Mouse (Mus musculus) embryonic facial prominence, embryonic 13.5 days (tissue): ENCODE measurements at regions not wholly inside any gene's neighbourhood (a gene's known extent, or its start where the extent isn't known, plus 50 kb on each side); places are given as distances from the start of the nearest gene placed in this dataset.

Experiments
- ATAC-seq: fragments of 200-750 bp; cut with Nextera tagmentation; 2 replicates; pipeline ENCODE4 v1.8.0; 2017; ENCODE audit warnings: low read depth; ENCODE audit not compliant: insufficient number of reproducible peaks, insufficient read depth, low FRiP score, low TSS enrichment
- H3K27ac ChIP-seq: fragments of 300-500 bp; sonication (generic); 2 replicates; pipeline ENCODE4 v1.5.1; 2015; ENCODE audit warnings: moderate library complexity, mild to moderate bottlenecking, inconsistent platforms
- H3K27me3 ChIP-seq: fragments of 300-500 bp; sonication (generic); 2 replicates; pipeline ENCODE4 v1.6.1; 2015; ENCODE audit warnings: mild to moderate bottlenecking, inconsistent platforms
- H3K36me3 ChIP-seq: fragments of 300-500 bp; sonication (generic); 2 replicates; pipeline ENCODE4 v1.6.1; 2015; ENCODE audit warnings: mild to moderate bottlenecking, inconsistent platforms
- H3K4me1 ChIP-seq: fragments of 300-500 bp; sonication (generic); 2 replicates; pipeline ENCODE4 v1.6.1; 2015; ENCODE audit warnings: inconsistent platforms
- H3K4me2 ChIP-seq: fragments of 300-500 bp; sonication (generic); 2 replicates; pipeline ENCODE4 v1.6.1; 2015; ENCODE audit warnings: moderate library complexity, mild to moderate bottlenecking, inconsistent platforms
- H3K4me3 ChIP-seq: fragments of 300-500 bp; sonication (generic); 2 replicates; pipeline ENCODE4 v1.5.1; 2015; ENCODE audit warnings: mild to moderate bottlenecking, inconsistent platforms
- H3K9ac ChIP-seq: fragments of 300-500 bp; sonication (generic); 2 replicates; pipeline ENCODE4 v1.6.1; 2015; ENCODE audit warnings: mild to moderate bottlenecking, inconsistent platforms
- H3K9me3 ChIP-seq: fragments of 300-500 bp; sonication (generic); 2 replicates; pipeline ENCODE4 v1.6.1; 2016; ENCODE audit warnings: inconsistent platforms
- WGBS: fragments of 180-500 bp; shearing (Covaris S2); methylation state at CpG from one replicate; pipeline ENCODE4 v1.1.7; 2015; ENCODE audit warnings: mixed read lengths; 5-methylcytosine and 5-hydroxymethylcytosine counted together

DNA sequence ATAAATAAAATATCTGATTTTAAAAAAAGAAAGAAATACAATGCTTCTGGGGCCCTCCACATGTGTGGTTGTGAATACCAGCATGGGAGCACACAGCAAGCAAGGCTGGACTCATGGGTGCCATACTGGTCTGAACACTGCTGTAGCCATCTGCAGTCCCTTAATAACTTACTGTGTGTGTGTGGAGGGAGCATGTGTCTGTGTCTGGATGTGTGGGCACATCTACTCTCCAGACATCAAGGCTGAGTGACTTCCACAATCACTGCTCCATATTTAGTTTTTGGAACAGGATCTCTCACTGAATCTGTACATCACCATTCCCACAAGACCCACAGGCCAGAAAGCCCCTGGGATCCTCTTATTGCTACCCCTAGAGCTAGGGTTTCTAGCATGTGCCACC lies 118.9 kb downstream of the Cyp26b1 start:
- peaks cover 26% of the 10 kb centered on the region for H3K4me1 ChIP-seq
- no peak overlapping the region for H3K27ac ChIP-seq
- H3K4me3 ChIP-seq = no peak overlapping the region
- H3K36me3 ChIP-seq = no peaks in the 10 kb centered on the region
- H3K9ac ChIP-seq = no peak overlapping the region
- H3K4me2 ChIP-seq = no peak overlapping the region
- no peaks in the 10 kb centered on the region for H3K9me3 ChIP-seq
- ATAC-seq = no peak
- no peaks in the 10 kb centered on the region for H3K27me3 ChIP-seq

- ATAC-seq = no peak
- 61% methylated on average over 3 of the region's 3 CpGs for WGBS
- no peaks in the 10 kb centered on the region for H3K36me3 ChIP-seq
Observed at GRCm38 (mm10) chr6:84473171-84473570, 120.5 kb downstream of the Cyp26b1 start.

GRCm38 (mm10) chr6:84472287-84472686 lies 121.4 kb downstream of the Cyp26b1 start:
- H3K9me3 ChIP-seq = no peaks in the 10 kb centered on the region
- H3K4me3 ChIP-seq = no peak overlapping the region
- ATAC-seq = no peak
- H3K27me3 ChIP-seq = no peaks in the 10 kb centered on the region
- no peak overlapping the region for H3K9ac ChIP-seq
- no peak overlapping the region for H3K27ac ChIP-seq
- 28% methylated on average over 3 of the region's 3 CpGs for WGBS
- no peaks in the 10 kb centered on the region for H3K36me3 ChIP-seq
- peaks cover 20% of the 10 kb centered on the region for H3K4me1 ChIP-seq
- no peak overlapping the region for H3K4me2 ChIP-seq

More at GRCm38 (mm10) chr6:84473171-84473570, 120.5 kb downstream of the Cyp26b1 start:
- Histone ChIP-seq H3K4me2 (no peak overlapping the region), H3K4me1 (peaks cover 24% of the 10 kb centered on the region), H3K27me3 (no peaks in the 10 kb centered on the region), H3K9ac (no peak overlapping the region), H3K4me3 (no peak overlapping the region), H3K9me3 (no peaks in the 10 kb centered on the region), H3K27ac (no peak overlapping the region)

DNA sequence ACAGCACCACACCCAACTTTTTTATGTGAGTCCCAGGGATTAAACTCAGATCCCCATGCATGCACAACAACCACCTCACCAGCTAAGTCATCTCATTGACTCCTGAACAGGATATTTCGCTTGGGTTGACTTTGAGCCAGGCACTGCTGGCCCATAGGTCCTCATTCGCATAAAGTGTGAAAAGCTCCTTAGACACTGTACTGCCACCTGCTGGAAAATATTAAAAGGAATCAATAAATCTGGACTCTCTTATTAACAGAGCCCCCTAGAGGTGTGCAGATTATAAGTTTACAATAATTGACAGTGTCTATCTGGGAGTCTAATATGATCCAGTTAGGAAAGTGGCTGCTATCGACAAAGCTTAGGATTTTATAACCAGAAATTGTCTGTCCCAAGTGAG lies 126.4 kb downstream of the Cyp26b1 start:
- H3K36me3 ChIP-seq = no peaks in the 10 kb centered on the region
- no peak overlapping the region for H3K4me3 ChIP-seq
- WGBS = 89% methylated on average over 3 of the region's 3 CpGs
- no peaks in the 10 kb centered on the region for H3K27me3 ChIP-seq
- H3K4me1 ChIP-seq = 0 out of 2 replicates have a peak, but pooled peaks cover 3% of the 10 kb centered on the region
- no peak for ATAC-seq
- H3K27ac ChIP-seq = no peak overlapping the region
- H3K9me3 ChIP-seq = no peaks in the 10 kb centered on the region
- H3K4me2 ChIP-seq = no peak overlapping the region
- H3K9ac ChIP-seq = no peak overlapping the region

DNA sequence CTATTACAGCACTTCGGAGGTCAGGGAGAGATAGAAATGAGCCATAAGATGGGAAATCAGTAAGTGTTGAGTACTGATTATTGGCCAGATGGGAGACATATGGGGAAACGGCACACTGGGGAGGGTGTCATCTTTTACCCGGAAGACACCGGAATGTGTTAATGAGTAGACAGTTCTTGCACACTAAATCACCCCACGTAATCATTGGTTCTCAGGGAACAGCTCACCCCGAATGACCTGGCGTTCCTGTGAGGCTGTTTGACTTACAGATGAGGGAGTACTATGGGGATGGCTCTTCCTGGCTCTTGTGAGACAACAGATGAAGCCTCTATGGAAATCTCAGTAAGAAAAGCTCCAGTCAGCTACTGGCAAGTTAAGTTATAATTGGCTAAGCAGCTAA lies 127.5 kb downstream of the Cyp26b1 start:
- 0 out of 2 replicates have a peak, but pooled peaks cover 3% of the 10 kb centered on the region for H3K4me1 ChIP-seq
- ATAC-seq = no peak
- no peak overlapping the region for H3K4me3 ChIP-seq
- no peak overlapping the region for H3K27ac ChIP-seq
- 80% methylated on average over 7 of the region's 7 CpGs for WGBS
- H3K36me3 ChIP-seq = no peaks in the 10 kb centered on the region
- H3K9me3 ChIP-seq = no peaks in the 10 kb centered on the region
- no peaks in the 10 kb centered on the region for H3K27me3 ChIP-seq
- H3K9ac ChIP-seq = no peak overlapping the region
- no peak overlapping the region for H3K4me2 ChIP-seq

- Histone ChIP-seq H3K9ac (no peak overlapping the region), H3K9me3 (no peaks in the 10 kb centered on the region), H3K4me3 (no peak overlapping the region), H3K4me1 (0 out of 2 replicates have a peak, but pooled peaks cover 3% of the 10 kb centered on the region), H3K36me3 (no peaks in the 10 kb centered on the region), H3K4me2 (no peak overlapping the region), H3K27me3 (no peaks in the 10 kb centered on the region), H3K27ac (no peak overlapping the region)
- ATAC-seq = no peak
- 85% methylated on average over 5 of the region's 5 CpGs for WGBS
Observed at GRCm38 (mm10) chr6:84465596-84465995, 128.1 kb downstream of the Cyp26b1 start.

- 77% methylated on average over 7 of the region's 7 CpGs for WGBS
Observed at GRCm38 (mm10) chr6:84463592-84464367, 129.9 kb downstream of the Cyp26b1 start.

DNA sequence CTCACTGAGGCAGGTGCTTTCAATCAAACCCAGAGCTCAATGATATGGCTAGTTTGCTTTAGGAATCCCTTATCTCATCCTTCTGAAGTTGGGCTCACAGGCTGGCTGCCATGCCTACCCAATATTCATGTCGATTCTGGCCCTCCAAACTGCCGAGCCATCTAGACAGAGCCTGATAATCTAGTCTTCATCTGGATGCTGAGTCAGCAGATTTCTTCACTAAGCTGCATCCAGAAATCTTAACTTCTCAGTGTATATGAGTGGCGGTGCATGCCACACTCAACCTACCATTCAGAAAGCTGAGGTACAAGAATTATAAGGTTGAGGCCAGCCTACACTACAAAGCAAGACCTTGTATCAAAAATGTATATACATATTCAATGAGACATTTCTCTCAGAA lies 136.9 kb downstream of the Cyp26b1 start:
- no peaks in the 10 kb centered on the region for H3K27me3 ChIP-seq
- no peaks in the 10 kb centered on the region for H3K36me3 ChIP-seq
- H3K9me3 ChIP-seq = no peaks in the 10 kb centered on the region
- no peak overlapping the region for H3K4me2 ChIP-seq
- 81% methylated on average over 3 of the region's 3 CpGs for WGBS
- H3K27ac ChIP-seq = no peak overlapping the region
- H3K9ac ChIP-seq = no peak overlapping the region
- no peak for ATAC-seq
- no peak overlapping the region for H3K4me3 ChIP-seq
- no peaks in the 10 kb centered on the region for H3K4me1 ChIP-seq

More at GRCm38 (mm10) chr6:84463592-84464367, 129.9 kb downstream of the Cyp26b1 start:
- Histone ChIP-seq H3K27ac (no peak overlapping the region), H3K9me3 (no peaks in the 10 kb centered on the region), H3K4me2 (no peak overlapping the region), H3K36me3 (no peaks in the 10 kb centered on the region), H3K4me3 (no peak overlapping the region), H3K9ac (no peak overlapping the region), H3K4me1 (0 out of 2 replicates have a peak, but pooled peaks cover 3% of the 10 kb centered on the region), H3K27me3 (no peaks in the 10 kb centered on the region)
- no peak for ATAC-seq

GRCm38 (mm10) chr6:84445093-84445492 lies 148.6 kb downstream of the Cyp26b1 start:
- 35% methylated on average over 4 of the region's 4 CpGs for WGBS
- H3K4me2 ChIP-seq = no peak overlapping the region
- no peaks in the 10 kb centered on the region for H3K27me3 ChIP-seq
- H3K9me3 ChIP-seq = no peaks in the 10 kb centered on the region
- H3K27ac ChIP-seq = no peak overlapping the region
- no peak overlapping the region for H3K9ac ChIP-seq
- no peak overlapping the region for H3K4me3 ChIP-seq
- no peak for ATAC-seq
- H3K36me3 ChIP-seq = no peaks in the 10 kb centered on the region
- peaks cover 4% of the 10 kb centered on the region for H3K4me1 ChIP-seq

- ATAC-seq = no peak
- no peaks in the 10 kb centered on the region for H3K36me3 ChIP-seq
- H3K9ac ChIP-seq = no peak overlapping the region
- peaks cover 4% of the 10 kb centered on the region for H3K4me1 ChIP-seq
- H3K27ac ChIP-seq = no peak overlapping the region
- H3K27me3 ChIP-seq = no peaks in the 10 kb centered on the region
- no peak overlapping the region for H3K4me3 ChIP-seq
- 79% methylated on average over 1 of the region's 1 CpGs for WGBS
- H3K9me3 ChIP-seq = no peaks in the 10 kb centered on the region
- H3K4me2 ChIP-seq = no peak overlapping the region
Observed at GRCm38 (mm10) chr6:84442667-84443066, 151.0 kb downstream of the Cyp26b1 start.

DNA sequence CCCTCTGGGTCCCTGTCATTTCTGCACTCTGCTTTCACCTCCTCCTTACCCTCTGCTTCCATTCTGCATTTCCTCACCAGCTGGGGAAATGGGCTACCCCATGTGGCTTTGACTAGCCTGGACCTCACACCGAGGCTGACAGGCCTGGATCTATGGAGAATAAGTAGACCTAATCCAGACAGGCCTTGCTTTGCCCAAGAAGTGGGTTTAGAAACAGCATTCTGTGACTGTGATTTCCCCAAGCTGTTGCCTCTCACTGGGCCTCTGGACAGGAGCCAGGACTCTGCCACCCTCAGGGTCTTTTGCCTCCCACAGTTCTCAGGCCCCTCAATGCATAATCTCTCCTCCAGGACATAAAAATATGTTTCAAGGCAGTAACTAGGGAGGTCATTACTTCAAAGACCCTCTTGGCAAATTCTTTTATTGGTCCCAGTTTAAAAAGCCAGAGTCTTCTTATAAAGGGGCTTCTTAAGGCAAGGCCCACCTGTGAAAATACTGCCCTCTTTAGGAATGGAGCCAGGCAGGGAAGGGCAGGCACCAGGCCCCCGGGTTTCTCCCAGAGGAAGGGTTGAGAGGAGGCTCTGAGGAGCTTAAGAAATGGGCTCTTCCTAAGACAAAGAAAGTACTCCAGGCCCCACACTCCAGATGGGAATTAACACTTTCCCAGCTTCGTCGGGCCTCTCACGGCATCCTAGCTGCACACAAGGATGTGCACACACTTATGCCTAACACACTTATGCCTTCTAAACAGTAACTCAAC lies 151.8 kb downstream of the Cyp26b1 start:
- no peaks in the 10 kb centered on the region for H3K27me3 ChIP-seq
- H3K27ac ChIP-seq = no peak overlapping the region
- no peak overlapping the region for H3K9ac ChIP-seq
- 72% methylated on average over 5 of the region's 5 CpGs for WGBS
- H3K36me3 ChIP-seq = no peaks in the 10 kb centered on the region
- no peaks in the 10 kb centered on the region for H3K9me3 ChIP-seq
- no peak overlapping the region for H3K4me2 ChIP-seq
- H3K4me1 ChIP-seq = peaks cover 4% of the 10 kb centered on the region
- ATAC-seq = no peak
- no peak overlapping the region for H3K4me3 ChIP-seq

DNA sequence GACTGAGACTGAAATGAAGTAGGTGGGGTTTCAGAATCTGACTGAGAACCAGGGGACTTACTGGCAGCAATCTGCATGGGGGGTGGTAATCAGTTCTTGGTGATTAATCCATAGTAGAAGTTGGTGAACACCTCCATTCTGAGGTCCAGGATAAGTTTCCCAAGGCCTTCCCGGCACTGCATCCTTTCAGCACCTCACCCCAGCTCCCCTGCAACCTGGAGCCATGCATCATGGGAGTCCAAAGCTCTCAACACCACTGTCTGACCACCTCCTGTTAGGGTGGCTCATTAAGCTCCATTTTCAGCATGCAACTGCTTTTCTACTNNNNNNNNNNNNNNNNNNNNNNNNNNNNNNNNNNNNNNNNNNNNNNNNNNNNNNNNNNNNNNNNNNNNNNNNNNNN lies 157.0 kb downstream of the Cyp26b1 start:
- no peak overlapping the region for H3K9ac ChIP-seq
- no peaks in the 10 kb centered on the region for H3K36me3 ChIP-seq
- H3K27me3 ChIP-seq = no peaks in the 10 kb centered on the region
- H3K4me1 ChIP-seq = peaks cover 12% of the 10 kb centered on the region
- ATAC-seq = no peak
- no peak overlapping the region for H3K27ac ChIP-seq
- no peak overlapping the region for H3K4me2 ChIP-seq
- no peak overlapping the region for H3K4me3 ChIP-seq
- WGBS = 91% methylated on average over 1 of the region's 1 CpGs
- no peaks in the 10 kb centered on the region for H3K9me3 ChIP-seq
